Mouse (Mus musculus): ENCODE measurements around the gene Pdgfb.

DNA sequence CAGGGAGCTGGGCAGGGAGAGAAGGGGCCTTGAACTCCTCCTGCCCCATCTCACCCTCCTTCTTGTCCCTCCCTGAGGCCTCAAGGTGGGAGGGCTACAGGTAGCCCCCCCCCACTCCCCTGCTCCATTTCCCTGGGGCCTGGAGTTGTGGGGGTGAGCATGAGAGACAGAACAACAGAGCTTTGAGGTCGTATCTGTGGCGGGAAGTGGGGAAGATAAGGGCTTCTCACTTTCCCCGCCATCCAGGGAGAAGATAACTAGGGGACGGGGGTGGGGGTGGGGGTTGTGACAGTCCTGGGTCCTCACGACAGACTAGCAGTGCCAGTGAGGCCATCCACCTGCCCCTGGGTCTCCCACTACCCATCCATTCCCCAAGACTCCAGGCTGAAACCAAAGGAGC lies 33.2 kb upstream of the Pdgfb start:
- TF ChIP-seq POLR2A (IDR thresholded peaks at IDR 0.05; ENCODE audit: insufficient read length, low read depth) = no peak
- no peak for TF ChIP-seq MAX (IDR thresholded peaks at IDR 0.05; ENCODE audit: low read depth)
- TF ChIP-seq CEBPB (IDR thresholded peaks at IDR 0.05; ENCODE audit: insufficient read depth, poor library complexity, severe bottlenecking) = no peak
